Mouse (Mus musculus) cortical plate, adult 2 months (tissue): ENCODE measurements around the gene Nfkb1.

Source experiments
- CTCF ChIP-seq: fragments of 200-500 bp; IDR thresholded peaks from 2 replicates; pipeline ENCODE4 v1.5.1; 2011; ENCODE audit warnings: mild to moderate bottlenecking, control low read depth, low read length; ENCODE audit not compliant: insufficient read depth; ENCODE audit errors: extremely low read depth
- POLR2A ChIP-seq: fragments of 200-500 bp; IDR thresholded peaks from 2 replicates; pipeline ENCODE4 v1.6.1; 2011; ENCODE audit warnings: mild to moderate bottlenecking, low read length, control low read depth; ENCODE audit not compliant: insufficient read depth; ENCODE audit errors: extremely low read depth

GRCm38 (mm10) chr3:135565306-135565705, 126.0 kb downstream of the Nfkb1 start:
- TF ChIP-seq CTCF (no peak), POLR2A (no peak)
